Mouse (Mus musculus) cerebellum, adult 11 months (tissue): ENCODE results near the gene Lypd6.

Source experiments
- DNase-seq: peaks from one replicate; pipeline ENCODE4 v3.0.0; 2022

The Lypd6 gene

DNA sequence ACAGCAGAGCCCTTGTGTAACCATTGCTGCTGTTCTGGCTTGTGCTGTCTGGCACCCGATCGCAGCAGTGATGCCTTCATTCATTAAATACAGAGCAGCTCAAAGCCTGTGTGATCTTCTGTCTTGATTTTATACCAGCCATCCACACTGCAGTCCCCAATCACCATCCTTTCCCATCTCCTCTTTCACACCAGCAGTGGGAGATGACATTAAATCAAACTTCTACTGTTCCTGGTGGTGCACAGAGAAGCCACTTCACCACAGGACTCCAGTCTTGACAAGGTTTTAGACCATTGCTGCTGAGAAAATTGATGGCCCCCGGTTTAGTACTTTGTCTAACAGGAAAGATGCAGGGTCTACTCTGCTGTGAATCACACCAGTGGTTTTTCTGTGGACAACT lies 44.9 kb downstream of the Lypd6 start:
- no peak for DNase-seq

DNA sequence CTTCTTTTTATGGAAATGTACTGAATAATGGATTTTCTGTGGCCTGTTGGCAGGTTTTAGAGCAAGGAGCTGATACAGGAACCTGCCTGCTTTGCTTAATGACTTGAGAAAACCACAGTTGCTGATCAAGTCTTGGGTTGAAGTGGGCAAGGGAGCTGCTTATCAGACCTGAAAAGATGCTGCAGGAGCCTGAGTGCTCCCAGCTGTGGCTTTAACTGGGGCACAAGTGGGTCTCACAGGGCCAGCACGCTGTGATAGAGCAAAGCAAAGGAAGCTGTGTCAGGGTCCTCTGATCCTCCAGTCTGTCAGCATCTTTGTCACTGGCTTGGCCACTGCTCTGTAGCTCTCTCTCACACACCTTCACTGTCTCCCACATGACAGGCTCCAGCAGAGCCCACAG lies 45.4 kb downstream of the Lypd6 start:
- no peak for DNase-seq

DNA sequence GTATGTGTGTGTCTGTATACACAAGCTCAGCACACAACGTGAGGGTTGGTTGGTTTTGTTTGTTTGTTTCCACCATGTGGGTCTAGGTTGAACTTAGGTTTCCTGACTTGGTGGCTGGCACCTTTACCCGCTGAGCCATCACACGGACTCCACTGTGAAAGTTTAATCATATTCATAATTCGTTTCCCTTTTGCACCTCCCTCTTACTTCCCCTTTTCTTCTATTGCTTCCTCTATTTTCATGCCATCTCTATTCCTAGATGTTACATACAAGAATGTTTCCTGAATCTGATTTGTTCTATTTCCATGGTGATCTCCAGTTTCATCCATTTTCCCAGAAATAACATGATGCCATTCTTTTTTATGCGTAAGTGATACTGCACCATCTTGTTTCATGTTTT lies 46.2 kb downstream of the Lypd6 start:
- no peak for DNase-seq

DNA sequence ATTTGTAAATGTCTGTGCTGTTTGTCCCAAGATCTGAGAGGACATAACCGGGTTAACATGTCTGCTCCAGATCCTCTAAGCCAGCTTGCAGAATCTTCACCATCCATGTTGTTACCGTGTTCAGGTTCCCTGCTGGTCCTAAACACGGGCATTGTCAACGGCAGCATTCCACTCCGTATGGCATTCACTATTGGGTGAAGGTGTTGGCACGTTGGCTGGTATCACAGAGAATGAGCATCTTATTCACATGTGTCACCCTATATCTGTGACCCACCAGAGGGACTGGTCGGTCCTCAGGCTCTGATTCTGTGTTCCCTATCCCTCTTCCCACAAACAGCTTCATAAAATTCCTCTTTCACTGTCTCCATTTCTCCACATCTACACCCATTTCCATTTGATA lies 52.9 kb downstream of the Lypd6 start:
- no peak for DNase-seq

DNA sequence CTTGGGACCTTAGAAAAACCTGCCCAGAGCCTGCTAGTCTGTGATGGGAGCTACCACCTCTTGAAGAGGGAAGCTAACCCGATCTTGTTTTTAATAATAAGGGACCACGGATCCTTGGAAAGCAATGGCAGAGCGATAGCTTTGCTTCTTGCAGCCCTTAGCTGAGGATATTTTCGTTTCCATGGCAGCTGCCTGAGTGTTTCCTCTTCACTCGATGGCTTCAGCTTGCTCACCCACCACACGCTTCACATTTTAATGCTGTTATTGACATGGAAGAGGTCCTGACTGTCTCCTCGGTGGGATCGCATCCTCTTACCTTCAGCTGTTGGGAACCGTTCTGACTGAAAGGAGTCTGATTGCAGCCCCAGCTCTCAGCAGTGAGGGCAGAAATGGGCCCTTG lies 54.6 kb downstream of the Lypd6 start:
- DNase-seq = no peak

DNA sequence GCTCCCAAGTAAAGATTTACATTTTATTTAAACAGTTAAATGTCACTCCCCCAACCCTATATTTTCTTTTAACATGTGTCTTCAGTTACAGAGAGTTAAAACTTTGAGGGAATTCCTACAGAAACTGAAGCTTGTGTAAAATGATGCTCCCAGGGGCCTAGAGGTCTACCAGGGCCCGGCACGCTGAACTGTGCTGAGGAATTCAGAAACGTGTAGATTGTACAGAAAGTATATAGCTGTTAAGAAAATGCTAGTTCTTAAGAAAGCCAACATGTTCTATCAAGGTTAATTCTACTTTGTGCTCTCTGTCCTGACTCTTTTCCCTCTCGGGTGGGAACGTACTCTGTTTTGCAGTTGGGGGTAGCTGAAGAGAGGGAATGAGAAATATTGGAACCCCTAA lies 57.1 kb downstream of the Lypd6 start:
- no peak for DNase-seq

DNA sequence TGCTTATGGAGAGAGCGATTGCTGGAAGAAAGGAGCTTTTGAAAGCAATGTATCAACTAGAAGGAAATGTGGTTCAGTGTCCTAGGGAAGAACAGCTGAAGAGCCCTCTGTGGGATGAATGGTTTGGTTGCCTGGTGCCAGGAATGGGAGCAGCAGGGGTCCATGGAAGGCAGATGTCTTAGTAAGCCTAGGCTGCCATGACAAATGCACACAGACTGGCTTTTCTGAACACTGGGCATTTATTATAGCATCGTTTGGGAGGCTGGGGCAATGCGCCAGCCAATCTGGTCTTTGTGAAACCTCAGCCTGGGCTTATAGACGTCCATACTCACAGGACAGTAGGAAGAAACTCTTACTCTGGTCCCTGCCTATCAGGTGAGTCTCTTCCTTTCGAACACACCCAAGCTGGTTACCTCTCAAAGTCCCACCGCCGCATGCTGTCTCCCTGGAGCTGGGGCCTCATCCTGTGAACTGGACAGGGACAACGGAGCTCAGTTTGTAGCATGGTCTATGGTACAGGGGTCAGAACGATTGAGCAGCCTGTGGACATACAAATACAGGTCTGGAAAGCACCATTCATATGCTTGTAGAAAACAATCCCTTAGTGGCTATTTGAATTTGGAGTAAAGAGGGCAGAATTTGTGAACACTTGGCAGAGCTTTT lies 61.4 kb downstream of the Lypd6 start:
- peak; percentile 28 for DNase-seq

DNA sequence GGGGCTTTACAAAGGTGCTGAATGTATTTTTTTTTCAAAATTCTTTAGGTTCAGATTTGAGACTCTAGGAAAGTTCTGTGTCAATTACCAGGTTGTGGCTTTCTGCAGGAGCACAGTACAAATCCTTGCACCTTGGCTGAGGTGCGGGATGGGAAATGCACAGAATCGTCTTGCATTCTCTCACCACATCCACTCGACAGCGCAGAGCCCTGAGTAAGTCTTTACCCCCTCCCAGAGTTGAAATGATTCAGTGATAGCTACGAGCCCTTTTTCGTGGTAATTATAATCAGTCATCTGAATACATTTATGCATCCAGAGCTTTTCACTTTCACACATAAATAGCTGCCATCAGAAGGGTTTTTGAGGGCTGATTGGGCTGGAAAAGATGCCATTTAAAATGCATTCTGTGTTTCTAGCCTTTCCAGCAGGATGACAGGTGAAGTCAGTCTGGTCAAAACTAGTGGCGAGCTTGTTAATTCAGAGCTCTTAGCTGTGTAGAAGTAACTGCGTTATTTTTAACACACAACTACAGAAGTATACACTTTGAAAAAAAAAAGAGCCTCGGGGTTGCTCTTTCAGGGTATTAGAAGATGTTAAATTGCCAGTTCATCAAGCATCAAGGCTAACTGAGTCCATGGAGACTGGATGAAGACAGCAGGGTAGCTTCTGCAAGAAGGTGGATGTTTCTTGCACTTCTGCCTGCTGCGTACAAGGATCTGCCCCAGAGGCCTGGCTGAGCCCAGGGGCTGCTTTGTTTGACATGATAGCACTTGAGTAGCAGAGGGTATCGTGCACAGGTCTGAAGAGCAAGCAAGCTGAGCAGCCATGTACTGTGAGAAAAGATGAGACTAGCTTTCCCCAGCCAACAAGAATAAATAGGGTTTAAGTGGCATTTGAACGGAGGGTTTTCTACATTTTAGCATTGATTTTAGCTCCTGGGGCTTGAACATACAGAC lies 62.4 kb downstream of the Lypd6 start:
- no peak for DNase-seq

DNA sequence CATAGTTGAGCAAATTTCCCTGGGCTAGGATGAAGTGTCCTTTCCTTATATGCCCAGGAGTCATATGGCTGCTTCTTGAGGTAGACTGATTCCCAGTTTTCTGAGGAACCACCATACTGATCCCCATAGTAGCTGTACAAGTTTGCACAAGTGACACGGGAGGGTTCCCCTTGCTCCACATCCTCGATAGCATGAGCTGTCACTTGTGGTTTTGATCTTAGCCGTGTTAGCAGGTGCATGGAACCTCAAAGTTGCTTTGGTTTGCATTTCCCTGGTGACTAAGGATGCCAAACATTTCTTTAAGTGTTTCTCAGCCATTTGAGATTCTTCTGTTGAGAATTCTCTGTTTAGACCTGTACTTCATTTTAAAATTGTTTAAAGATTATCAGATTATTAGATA lies 64.4 kb downstream of the Lypd6 start:
- DNase-seq = no peak

DNA sequence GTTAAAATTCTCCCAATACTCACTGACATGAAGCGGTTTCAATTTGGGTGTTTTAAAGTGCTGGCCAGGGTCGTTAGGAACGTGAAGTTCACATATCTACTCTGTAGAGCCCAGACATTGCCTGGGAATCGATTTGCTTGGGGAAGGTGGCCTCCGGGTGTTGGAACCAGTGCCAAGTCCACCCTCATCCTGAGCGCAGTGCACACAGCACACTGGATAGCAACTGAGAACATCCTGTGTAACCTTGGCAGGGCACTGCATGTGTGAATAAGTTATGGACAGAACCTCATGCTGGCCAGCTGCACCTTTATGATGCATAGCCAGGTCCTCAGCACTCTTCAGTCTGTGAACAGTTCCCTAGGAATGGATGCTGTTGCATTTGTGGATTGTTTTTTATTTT lies 77.4 kb downstream of the Lypd6 start:
- no peak for DNase-seq

DNA sequence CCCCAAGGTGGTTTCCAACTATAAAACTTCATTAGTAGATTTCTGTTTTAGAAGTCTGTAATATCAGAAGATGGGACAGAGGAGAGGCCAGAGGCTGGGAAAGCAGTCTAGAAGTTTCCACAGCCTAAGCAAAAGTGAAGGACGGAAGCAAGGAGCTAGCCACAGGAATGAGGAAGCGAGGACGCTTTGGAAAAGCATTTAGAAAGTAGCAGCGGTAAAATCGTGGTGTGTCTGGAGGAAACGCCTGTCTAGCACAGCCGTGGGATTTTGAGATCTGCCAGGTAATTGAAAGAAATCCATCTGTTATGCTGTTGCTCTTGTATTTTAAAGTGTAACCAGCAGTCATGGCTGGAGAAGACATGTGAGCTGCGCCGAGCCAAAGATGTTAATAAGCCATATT lies 81.1 kb downstream of the Lypd6 start:
- no peak for DNase-seq

DNA sequence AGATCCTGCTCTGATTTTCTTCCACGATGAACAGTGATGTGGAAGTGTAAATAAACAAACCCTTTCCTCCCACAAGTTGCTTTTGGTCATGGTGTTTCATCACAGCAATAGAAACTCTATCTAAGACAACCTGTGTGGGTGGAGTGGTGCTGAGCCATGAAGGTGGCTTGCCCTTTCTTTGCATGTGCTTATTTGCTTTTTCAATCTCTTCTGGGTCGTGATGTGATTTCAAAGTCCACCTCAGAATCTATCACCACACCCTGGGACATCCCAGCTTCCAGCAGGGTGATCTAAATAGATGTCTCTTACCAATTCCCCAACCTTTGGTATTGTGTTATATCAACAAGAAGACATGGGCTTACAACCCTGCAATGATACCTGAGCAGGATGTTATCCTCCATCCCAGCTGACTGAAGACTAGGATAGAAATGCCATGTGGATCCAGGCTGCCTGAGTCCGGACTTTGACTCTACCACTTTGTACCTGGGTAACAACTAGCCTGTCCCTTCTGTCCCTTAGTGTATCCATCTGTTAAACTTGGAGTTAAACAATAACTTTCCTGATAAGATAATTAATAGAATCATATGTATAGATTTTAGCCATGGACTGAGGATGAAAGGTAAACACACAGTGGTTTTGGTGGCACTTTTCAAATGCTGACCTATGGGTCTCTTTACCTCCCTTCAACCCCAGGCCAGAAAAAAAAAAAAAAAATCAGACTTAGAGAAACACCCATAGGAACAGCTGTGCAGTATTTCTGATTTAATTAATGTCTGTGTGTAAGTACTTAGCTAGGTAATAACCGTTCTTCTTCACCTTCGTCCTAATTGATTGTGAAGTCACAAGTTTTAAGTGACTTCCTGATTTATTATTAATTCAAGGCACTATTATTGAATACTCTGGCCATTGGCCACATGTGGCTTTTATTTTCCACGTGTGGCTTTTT lies 83.3 kb downstream of the Lypd6 start:
- DNase-seq = no peak

DNA sequence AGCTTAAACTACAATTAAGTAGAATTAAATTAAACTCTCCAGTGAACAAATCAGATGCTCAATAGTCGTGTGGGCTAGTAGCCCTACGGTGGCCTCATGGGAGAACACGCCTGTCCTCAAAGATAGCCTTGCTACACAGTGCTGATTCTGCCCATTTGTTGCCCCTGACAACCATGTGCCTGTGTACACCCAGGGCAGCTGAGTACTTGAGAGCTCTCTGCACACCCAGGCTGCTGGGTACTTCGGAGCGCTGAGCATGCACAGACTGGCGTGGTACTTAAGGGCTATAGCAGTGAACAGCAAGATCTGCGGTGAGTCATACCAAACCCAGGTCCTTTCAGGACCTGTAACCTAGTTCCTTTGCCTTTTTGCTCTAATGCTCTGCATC lies 84.0 kb downstream of the Lypd6 start:
- DNase-seq = no peak

DNA sequence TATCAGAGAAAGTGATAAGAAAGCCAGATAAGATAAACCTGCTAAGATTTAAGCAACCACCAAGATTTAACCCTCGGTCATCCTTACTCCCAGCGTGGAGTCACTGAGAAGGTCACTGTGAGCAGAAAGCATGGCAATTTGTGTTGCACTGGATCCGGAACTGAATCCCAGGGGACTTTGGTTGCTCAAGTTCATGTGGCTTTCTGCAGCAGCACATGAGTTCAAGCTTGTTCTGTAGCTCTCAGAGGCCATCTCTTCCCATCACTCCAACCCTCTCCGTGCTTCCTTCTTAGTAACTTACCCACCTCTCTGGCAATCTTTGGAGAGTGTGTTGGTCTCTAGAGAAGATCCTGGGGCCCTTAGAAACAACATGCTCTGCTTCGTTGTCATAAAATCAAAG lies 84.6 kb downstream of the Lypd6 start:
- no peak for DNase-seq

DNA sequence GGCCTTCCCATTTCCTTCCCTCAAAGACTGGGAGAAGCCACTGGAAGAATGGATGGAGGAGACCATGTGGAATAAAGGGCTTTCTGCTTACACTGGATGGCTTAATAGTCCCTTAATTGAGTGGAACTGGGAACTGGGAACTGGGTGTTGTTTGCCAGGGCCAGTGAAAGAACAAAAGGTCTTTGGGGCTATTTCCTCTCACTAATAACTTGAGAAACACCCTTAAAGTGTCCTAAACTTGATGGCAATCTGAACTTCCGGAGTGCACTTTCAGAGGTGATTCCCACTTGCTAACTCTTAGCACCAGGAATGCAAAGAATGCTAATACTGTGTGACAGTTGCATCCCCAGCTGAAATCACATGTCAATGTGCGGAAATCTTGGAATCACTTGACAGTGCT lies 85.2 kb downstream of the Lypd6 start:
- no peak for DNase-seq

DNA sequence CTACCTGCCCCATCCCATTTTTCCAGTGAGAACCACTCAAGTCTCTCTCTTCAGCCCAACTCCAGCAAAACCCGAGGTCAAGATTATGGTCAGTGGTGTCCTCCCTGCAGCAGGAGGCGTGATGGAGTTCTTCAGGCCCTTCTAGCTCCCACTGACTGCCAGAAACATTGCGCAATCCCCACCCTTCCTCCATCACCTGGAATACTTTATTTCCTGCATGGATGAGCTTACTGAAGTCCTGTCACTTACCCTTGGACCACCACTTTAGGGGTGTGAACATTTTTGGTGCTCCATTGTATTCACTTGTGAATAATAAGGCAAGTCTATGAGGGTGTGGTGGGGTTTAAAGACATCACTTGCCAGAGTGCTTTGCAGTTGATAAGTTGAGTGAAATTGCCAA lies 85.7 kb downstream of the Lypd6 start:
- no peak for DNase-seq

DNA sequence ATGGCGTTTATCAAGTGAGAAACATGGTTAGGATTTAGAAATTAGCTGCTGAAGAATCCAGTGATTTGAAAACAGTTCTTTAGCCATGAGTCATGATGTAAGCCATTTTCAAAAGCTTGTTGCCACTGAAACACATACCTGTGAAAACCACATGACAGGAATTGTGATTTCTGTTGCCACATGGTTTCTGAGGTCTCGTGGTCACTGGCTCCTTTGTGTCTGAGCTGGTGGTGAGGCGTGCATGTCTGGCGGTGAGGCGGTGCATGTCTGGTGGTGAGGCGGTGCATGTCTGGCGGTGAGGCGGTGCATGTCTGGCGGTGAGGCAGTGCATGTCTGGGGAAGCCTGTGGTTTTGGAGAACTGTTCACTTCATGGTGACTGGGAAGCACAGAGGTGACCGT lies 89.8 kb downstream of the Lypd6 start:
- DNase-seq = no peak

DNA sequence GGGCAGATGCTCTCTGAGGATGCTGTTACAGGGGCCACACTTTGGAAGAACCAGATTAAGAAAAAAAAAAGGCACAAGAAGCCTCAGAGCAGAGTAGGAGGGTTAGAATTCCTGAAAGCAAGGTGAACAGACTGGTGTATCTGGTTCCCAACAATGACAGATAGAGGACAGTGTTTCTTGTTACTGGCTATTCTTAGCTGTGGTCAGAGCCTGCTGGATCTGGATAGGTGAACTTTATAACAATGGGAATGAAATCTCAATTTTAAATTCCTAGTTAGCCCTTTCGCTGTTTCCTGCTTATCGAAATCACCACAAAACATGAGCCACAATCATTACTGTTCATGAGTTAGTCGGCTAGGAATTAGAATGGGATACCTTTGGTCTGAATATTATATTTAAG lies 93.8 kb downstream of the Lypd6 start:
- DNase-seq = no peak

DNA sequence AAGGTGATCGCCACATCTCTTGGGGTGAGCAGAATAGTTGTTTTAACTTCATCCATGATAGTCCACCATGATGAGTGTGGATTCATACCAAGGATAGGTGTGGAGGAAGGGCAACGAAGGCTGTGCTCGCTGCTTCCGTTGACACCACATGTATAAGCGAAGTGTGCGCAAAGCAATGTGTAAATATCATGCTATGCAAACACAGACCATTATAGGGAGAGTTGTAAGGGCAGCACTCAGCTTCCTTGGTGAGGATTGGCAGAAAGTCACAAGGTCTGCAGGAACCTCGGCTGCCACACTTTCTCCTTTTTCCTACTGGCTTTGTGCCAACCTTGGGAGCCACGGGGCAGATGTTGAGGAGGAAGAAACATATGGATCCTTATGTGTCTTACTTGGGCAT lies 97.4 kb downstream of the Lypd6 start:
- DNase-seq = no peak

DNA sequence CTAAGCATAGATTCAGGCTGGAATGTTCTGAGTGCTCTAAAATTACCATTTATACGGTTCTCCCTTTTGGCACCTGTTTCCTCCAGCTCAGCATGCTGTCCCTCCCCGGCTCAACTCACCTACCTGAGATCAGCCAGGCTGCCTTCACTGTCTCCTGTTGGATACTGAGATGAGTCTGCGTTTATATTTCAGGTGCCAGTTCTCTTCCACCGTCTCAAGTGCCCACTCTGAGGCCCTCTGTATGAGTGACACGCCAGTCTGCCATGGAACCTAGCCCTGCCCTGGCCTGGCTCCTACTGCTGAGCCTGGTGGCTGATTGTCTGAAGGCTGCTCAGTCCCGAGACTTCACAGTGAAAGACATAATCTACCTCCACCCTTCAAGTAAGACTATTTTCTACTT lies 99.0 kb downstream of the Lypd6 start:
- DNase-seq = peak; percentile 3

DNA sequence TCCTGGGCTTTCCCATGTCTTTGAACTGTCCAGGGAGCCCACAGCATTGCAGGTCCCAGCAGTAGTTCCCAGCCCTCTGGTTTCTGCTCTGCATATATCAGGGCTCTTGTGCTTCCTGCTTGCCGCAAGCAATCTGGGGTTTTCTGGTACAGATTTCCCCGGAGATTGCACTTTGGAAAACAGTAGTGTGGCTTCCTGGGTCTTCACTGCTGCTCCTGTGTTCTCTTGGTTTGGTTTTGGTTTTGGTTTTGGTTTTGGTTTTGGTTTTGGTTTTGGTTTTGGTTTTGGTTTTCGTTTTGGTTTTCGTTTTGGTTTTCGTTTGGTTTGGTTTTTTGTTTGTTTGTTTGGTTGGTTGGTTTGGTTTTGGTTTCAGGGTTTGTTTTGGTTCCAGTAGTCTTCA lies 99.9 kb downstream of the Lypd6 start:
- DNase-seq = no peak

DNA sequence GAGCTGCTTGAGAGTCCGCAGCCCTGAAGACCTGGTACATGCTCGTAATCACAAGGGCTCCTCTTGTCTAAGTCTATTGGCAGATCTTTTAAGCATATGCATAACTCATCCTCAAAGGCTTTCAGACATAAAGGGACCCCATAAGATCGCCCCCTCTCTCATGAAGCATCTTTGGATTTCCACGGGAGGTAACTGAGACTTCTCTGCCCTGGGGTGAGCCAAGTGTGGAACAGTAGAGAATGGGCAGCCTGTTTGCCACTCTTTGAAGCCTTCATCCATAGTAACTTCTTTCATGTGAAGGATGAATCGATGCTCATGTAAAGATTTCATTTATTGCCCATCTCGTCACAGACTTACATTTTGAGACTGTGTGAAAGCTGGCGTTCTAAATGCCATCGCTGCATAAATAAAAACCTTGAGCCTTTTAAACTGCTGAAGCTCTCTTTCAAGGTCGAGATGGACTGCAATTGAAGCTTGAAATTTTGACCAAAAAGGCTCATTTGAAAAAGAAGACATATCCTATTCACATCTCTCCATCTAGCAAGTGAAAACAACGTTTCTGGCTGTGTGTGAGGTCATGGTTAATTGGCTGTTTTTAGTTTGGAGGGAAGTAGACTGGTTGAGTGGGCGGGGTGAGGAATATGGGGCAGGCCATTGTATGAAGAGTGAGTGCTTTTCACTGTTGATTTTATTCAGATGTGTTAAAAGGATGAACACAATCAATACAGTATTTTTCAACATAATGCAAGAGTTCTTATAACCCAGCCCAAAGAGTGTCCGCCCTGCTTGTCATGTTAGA lies 107.7 kb downstream of the Lypd6 start:
- DNase-seq = no peak

DNA sequence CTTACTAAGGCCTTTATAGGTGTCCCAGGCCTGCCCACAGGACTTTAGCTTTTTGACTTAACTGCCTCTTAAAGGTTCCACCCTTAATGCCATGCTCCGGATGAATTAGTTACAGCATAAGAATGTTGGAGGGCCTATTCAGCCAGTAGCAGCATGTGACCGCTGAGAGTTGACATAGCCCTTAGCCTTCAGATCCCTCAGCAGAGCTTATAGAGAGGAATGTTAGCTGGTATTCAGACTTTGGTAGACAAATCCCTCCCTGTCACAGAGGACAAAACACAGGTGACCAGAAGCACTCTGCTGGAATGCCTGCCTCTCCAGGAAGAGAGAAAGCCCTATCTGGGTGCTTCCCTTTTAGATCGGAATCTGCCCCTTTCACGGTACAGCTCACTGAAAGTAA lies 109.5 kb downstream of the Lypd6 start:
- DNase-seq = no peak
